Mouse (Mus musculus): ENCODE data around the gene Rab43. TPM values are rescaled to one million over a fixed set of nuclear protein-coding genes. Genes with fewer than 3 reads are reported as not detected.

The Rab43 gene
- total RNA-seq, 2 experiments from 2014 or later: 15.5 to 16.7 TPM

- no peak for DNase-seq
Observed at GRCm38 (mm10) chr6:87808521-87808920, 3.4 kb downstream of the Rab43 start.

DNA sequence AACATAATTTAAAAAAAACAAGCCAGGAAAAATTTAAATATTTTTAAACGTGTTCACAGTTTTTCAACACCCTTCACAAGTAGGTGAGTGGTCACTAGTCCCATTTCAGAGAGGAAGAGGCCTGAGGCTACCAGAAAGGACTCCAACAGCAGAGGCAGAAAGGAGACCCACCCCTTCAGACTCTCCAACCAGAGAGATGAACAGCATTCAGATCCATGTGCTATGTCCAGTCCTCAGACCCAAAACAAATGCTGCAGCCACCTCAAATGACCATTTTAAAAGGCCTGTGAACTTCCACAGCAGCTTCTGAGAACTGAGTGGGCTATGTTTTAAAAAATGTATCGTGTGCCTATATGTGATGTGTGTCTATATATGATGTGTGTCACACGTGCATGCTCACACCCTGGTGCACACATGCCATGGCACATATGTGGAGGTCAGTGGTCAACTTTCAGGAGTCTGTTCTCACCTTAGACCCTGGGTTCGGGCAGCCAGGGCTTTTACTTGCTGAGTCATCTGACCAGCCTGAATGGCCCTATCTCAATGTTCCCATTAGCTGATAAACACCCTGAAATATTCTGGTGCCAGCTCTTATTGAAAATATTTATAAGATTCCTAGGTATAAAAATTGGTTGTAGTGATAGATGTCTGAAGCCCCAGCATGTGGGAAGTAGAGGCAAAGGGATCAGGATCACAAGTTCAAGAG, 4.1 kb downstream of the Rab43 start:
- no peak for DNase-seq

- DNase-seq: no peak
Observed at GRCm38 (mm10) chr6:87806857-87807256, 5.1 kb downstream of the Rab43 start.

- DNase-seq: no peak
Observed at GRCm38 (mm10) chr6:87806028-87806427, 5.9 kb downstream of the Rab43 start.

GRCm38 (mm10) chr6:87805448-87805847, 6.5 kb downstream of the Rab43 start:
- no peak for DNase-seq

- no peak for DNase-seq
Observed at GRCm38 (mm10) chr6:87804886-87805285, 7.1 kb downstream of the Rab43 start.

- DNase-seq: no peak
Observed at GRCm38 (mm10) chr6:87804036-87804435, 7.9 kb downstream of the Rab43 start.

DNA sequence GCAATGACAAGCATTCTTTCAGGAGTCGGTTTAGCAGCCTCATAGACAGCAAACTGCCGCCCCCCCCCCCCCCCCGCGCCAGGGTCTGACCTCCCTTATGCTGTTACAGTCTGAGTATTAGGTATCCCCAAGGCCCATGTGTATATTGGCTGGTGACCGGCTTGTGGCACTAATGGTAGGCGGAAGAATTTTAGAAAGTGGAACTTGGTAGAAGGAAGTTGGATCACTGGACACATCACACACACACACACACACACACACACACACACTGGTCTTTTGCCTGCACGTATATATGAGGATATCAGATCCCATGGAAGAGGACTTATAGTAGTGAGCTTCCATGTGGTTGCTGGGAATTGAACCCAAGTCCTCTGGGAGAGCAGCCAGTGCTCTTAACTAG, 9.5 kb downstream of the Rab43 start:
- no peak for DNase-seq

- DNase-seq: no peak
Observed at GRCm38 (mm10) chr6:87799576-87799975, 12.4 kb downstream of the Rab43 start.

GRCm38 (mm10) chr6:87797321-87797720, 14.6 kb downstream of the Rab43 start:
- no peak for DNase-seq

GRCm38 (mm10) chr6:87796251-87796880, 15.6 kb downstream of the Rab43 start:
- DNase-seq: no peak

GRCm38 (mm10) chr6:87795385-87796150, 16.4 kb downstream of the Rab43 start:
- DNase-seq: no peak

DNA sequence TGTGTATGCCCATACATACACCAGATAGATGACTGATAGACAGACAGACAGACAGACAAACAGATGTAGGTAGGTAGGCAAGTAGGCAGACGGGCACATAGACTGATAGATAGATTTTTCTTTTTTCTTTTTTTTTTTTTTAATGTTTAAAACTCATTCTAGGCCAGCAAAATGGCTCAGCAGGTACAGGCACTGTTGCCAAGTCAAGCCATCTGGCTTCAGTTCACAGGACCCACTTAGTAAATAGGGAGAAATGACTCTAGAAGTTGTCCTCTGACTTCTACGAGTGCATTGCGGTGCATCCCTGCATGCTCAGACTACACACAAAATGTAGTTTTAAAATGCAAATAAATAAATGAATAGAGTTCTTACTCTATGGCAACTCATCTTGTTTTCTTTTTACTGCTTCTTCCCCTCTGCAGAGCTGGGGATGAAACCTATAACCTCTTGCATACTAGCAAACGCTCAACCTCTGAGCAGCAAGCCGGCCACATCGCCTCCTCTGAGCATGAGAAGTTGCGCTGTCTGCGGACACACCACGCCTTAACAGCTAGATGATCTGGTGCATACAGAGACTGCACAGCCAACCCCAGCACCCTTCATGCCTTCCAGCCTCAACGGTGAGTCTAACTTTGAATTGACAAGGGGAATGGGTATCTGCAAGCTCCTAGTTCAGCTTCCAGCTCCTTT, 18.0 kb downstream of the Rab43 start:
- DNase-seq: no peak

GRCm38 (mm10) chr6:87791826-87792225, 20.1 kb downstream of the Rab43 start:
- no peak for DNase-seq

DNA sequence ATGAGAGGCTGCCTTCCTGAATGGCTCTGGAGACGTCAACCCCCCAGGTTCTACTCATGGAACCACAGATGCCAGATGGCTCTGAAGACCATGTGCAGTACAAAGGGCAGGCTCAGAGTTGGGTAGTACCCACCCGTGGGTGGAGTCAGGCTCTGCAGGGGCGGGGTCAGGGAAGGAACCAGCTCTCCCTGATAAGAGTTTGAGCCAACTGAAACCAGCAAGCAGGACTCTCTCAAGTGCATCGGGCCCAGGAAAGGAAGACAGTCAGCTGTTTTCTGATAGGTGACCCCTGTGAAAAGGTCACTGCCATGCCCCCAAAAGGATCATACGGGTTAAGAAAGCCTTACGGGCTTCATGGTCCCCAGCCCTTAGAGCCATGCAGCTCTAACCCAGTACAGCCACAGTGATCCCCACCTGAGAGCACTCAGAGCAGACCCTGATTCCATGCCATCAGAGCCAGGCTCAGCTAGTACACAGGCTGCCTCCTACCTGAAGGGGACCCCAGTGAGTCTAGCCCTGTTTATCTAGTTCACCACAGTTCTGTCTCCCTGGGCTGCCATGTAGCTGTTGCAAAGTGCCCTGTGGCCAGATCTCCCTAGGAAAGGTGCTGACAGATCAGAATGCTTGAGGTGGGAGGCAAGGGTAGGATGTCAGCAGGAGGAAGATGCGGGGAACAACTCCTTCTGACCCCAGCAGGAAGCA, 21.0 kb downstream of the Rab43 start:
- DNase-seq: no peak

- no peak for DNase-seq
Observed at GRCm38 (mm10) chr6:87789791-87790190, 22.2 kb downstream of the Rab43 start.

- DNase-seq: no peak
Observed at GRCm38 (mm10) chr6:87788896-87789587, 22.9 kb downstream of the Rab43 start.

DNA sequence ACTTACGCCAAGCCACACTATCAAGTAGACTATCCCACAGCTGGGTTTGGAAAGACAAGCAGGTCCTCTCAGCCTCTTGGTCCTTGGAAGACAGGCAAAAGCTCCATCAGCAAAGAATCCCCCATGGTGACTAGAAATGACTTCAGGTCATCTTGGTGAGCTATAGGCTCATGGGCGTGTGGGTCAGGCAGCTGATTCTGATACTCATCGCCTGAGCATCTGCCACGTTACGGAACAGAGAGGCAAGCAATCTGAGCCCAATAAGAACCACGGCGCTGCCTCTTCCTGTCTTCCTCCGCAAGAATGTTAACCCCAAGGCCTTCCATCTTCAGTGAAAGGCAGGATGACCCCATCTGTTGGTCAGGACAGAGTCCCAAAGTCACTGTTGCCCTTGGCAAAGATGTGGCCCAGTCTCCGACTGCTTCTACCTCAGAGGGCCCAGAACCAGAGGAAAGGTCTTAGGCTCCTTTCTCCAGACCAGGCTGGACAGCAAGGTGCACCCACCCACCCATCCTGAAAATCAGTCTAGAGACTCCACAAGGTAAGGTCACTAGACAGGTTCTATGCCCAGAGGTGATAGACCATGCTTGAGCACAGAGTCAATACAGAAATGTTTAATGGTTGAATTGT, 23.6 kb downstream of the Rab43 start:
- DNase-seq: no peak

- no peak for DNase-seq
Observed at GRCm38 (mm10) chr6:87787108-87787890, 24.7 kb downstream of the Rab43 start.

- no peak for DNase-seq
Observed at GRCm38 (mm10) chr6:87786621-87787020, 25.3 kb downstream of the Rab43 start.
